Mouse (Mus musculus) stomach, postnatal 0 days (tissue): ENCODE measurements around the gene Olfr867. TPM values are rescaled to one million over a fixed set of nuclear protein-coding genes. Genes with fewer than 3 reads are reported as not detected.

Experiments used
- ATAC-seq: fragments of 200-750 bp; cut with Nextera tagmentation; 2 replicates; pipeline ENCODE4 v1.8.0; 2017; ENCODE audit not compliant: low FRiP score, low TSS enrichment
- DNase-seq: peaks from one replicate; pipeline ENCODE4 v3.0.0-alpha.2; 2016; ENCODE audit warnings: low spot score
- H3K27ac ChIP-seq: fragments of 300-500 bp; sonication (generic); replicated peaks from 2 replicates; pipeline ENCODE4 v1.5.1; 2014; ENCODE audit warnings: mild to moderate bottlenecking, control low read depth
- H3K27me3 ChIP-seq: fragments of 300-500 bp; sonication (generic); 2 replicates; pipeline ENCODE4 v1.6.1; 2014; ENCODE audit warnings: low read length; ENCODE audit not compliant: control insufficient read depth, insufficient read depth
- H3K36me3 ChIP-seq: fragments of 300-500 bp; sonication (generic); 2 replicates; pipeline ENCODE4 v1.6.1; 2014; ENCODE audit warnings: low read length, mixed read lengths; ENCODE audit not compliant: control insufficient read depth, insufficient read depth
- H3K4me1 ChIP-seq: fragments of 300-500 bp; sonication (generic); replicated peaks from 2 replicates; pipeline ENCODE4 v1.6.1; 2014; ENCODE audit warnings: antibody characterized with exemption; ENCODE audit not compliant: control insufficient read depth, insufficient read depth
- H3K4me2 ChIP-seq: fragments of 300-500 bp; sonication (generic); replicated peaks from 2 replicates; pipeline ENCODE4 v1.6.1; 2014; ENCODE audit warnings: low read depth, mild to moderate bottlenecking, control low read depth, moderate library complexity
- H3K4me3 ChIP-seq: fragments of 300-500 bp; sonication (generic); 2 replicates; pipeline ENCODE4 v1.5.1; 2014; ENCODE audit warnings: low read depth, low read length, control low read depth
- H3K9ac ChIP-seq: fragments of 300-500 bp; sonication (generic); 2 replicates; pipeline ENCODE4 v1.6.1; 2014; ENCODE audit warnings: mild to moderate bottlenecking, low read length, control low read depth, mixed read lengths
- H3K9me3 ChIP-seq: fragments of 300-500 bp; sonication (generic); 2 replicates; pipeline ENCODE4 v1.6.1; 2016; ENCODE audit warnings: low read length; ENCODE audit not compliant: control insufficient read depth
- CTCF ChIP-seq: IDR thresholded peaks from 2 replicates; pipeline ENCODE4 v1.5.1; 2016; ENCODE audit warnings: antibody characterized with exemption, low read depth, mild to moderate bottlenecking, moderate library complexity
- EP300 ChIP-seq: optimal IDR thresholded peaks from 2 replicates; pipeline ENCODE3; 2016; ENCODE audit warnings: antibody characterized with exemption
- WGBS: fragments of 180-500 bp; shearing (Covaris S2); extraction: QIAGEN DNeasy Blood & Tissue Kit; methylation state at CpG from one replicate; pipeline ENCODE4 v1.1.7; 2014; 5-methylcytosine and 5-hydroxymethylcytosine counted together
- polyA plus RNA-seq: library from polyadenylated mRNA; unstranded; fragments of >200 nt; fragmentation: Nextera tagmentation; extraction: Ambion mirVana; gene quantifications from 2 replicates; pipeline ENCODE4 v1.2.1, GENCODE M21; 2015

Gene Olfr867
- polyA plus RNA-seq = not detected in 2 replicates

DNA sequence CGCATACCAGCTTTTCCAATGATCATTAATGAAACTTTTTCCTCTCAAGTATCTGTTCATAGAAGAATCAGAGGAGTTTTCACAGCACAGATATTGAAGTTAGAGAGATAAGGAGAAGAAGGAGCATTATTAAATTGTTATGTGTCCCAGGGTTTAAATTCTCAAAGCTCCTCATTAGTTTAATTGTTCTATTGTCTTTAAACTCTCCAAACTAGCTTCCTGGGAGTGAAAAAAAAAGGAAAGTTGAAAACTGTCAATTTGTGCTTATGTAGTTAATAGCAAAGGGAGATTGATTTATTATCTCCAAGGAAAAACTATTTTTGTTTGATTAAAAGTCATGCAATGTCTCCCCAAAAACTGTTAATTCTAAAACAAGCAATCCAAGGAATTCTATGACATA lies at the start of gene Olfr867:
TSS of gene Olfr867 (minus strand) at position 101 of the 400 bp plus-strand sequence.
- WGBS = 61% methylated on average over 1 of the region's 1 CpGs
- DNase-seq (no peak), ATAC-seq (no peak)
- no peak within 1 kb of the TSS for H3K9ac ChIP-seq
- TF ChIP-seq CTCF (no peak), EP300 (no peak)
- H3K27me3 ChIP-seq = no peaks in the 10 kb centered on the region
- H3K9me3 ChIP-seq = no peaks in the 10 kb centered on the region
- no peak within 1 kb of the TSS for H3K4me2 ChIP-seq
- H3K4me1 ChIP-seq = no peaks in the 10 kb centered on the region
- H3K27ac ChIP-seq = no peak within 1 kb of the TSS
- no peak within 1 kb of the TSS for H3K4me3 ChIP-seq
- no peaks in the 10 kb centered on the region for H3K36me3 ChIP-seq

DNA sequence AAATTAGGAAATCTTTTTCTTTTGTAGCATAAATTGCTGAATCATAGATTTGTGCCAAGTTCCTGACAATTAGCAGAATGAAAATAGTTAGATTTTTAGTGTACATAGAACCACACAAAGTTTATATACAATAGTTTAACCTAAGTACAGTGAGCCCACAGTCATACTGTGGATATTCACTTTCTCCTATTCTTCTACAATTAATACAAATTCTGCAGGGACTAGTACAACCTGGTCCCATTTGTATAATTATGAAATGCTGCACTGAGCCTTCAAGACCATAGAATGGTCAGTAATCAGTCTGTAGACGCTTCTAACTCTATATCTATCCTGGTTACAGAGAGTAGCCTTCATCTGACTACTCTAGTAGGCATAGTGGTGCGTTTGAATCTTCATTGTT lies 41.0 kb upstream of the Olfr867 start, which contains the start of gene Olfr868:
TSS of gene Olfr868 (plus strand) at position 301 of the 400 bp plus-strand sequence.
- no peak for ATAC-seq
- no peak within 1 kb of the TSS for H3K4me2 ChIP-seq
- no peak for TF ChIP-seq CTCF
- no peak for TF ChIP-seq EP300
- H3K36me3 ChIP-seq = no peaks in the 10 kb centered on the region
- no peak for DNase-seq
- H3K27ac ChIP-seq = no peak within 1 kb of the TSS
- H3K27me3 ChIP-seq = no peaks in the 10 kb centered on the region
- H3K9ac ChIP-seq = no peak within 1 kb of the TSS
- WGBS = 30% methylated on average over 2 of the region's 2 CpGs
- no peak within 1 kb of the TSS for H3K4me3 ChIP-seq
- no peaks in the 10 kb centered on the region for H3K9me3 ChIP-seq
- H3K4me1 ChIP-seq = no peaks in the 10 kb centered on the region

DNA sequence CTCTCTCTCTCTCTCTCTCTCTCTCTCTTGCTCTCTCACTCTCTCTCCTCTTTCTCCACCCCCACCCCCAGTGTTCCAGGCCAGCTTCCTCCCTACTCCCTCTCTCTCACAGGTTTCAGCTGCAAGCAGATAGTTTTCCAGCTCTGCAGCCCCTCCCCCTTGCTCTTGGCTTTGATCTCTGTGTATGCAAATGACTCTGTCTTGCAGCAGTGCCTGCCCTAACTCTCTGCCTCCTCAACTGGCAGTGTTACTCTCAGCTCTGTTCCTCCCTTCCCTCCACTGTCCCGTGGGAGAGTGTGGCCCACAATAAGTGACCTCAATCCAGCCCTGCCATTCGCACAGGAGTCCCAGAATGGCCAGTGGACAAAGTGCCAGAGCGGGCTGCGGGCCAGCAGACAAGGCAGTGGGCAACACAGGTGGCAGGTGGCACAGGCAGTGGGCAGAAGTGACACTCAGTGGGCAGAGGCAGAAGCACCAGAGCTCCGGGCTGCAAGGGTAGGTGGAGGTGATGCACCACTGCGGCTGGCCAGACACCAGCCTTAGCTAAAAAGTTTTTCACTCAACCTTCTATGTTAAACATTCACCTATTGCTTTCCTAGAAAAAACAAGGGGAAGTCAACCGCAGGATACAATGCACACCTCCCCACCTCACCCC lies 16.3 kb upstream of the Olfr867 start:
- H3K36me3 ChIP-seq = no peaks in the 10 kb centered on the region
- DNase-seq = no peak
- TF ChIP-seq EP300 = no peak
- H3K9me3 ChIP-seq = no peaks in the 10 kb centered on the region
- no peak overlapping the region for H3K4me2 ChIP-seq
- H3K27ac ChIP-seq = no peak overlapping the region
- peak; percentile 35; the same call in 1 of the 2 replicates for ATAC-seq
- no peaks in the 10 kb centered on the region for H3K4me1 ChIP-seq
- no peak overlapping the region for H3K9ac ChIP-seq
- no peaks in the 10 kb centered on the region for H3K27me3 ChIP-seq
- H3K4me3 ChIP-seq = no peak overlapping the region
- 58% methylated on average over 7 of the region's 7 CpGs for WGBS

DNA sequence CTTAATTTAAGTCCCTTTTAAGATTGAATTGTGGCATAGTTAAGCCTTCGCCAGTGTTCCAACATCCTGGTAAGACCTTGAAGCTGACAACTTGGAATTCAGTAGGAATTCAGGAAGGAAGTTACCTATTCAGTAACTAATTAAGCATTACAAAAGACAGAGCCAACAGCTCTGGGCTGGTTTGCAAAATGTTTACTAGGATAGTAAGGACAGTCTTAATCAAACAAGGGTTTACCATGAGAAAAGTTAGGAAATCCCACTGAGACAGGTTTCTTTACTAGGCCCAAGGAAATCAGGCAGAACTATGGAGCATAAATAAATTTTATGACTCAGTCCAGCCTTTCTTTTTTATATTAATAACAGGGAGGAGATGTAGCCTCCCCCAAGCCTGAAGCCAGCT lies 13.9 kb upstream of the Olfr867 start:
- no peak for ATAC-seq
- H3K4me1 ChIP-seq = no peaks in the 10 kb centered on the region
- 97% methylated on average over 1 of the region's 1 CpGs for WGBS
- no peak overlapping the region for H3K9ac ChIP-seq
- H3K36me3 ChIP-seq = no peaks in the 10 kb centered on the region
- no peak overlapping the region for H3K27ac ChIP-seq
- H3K9me3 ChIP-seq = no peaks in the 10 kb centered on the region
- TF ChIP-seq CTCF (no peak), EP300 (no peak)
- no peaks in the 10 kb centered on the region for H3K27me3 ChIP-seq
- H3K4me2 ChIP-seq = no peak overlapping the region
- H3K4me3 ChIP-seq = no peak overlapping the region
- DNase-seq = no peak

- H3K9ac ChIP-seq = no peak overlapping the region
- no peak overlapping the region for H3K27ac ChIP-seq
- H3K36me3 ChIP-seq = no peaks in the 10 kb centered on the region
- 80% methylated on average over 3 of the region's 3 CpGs for WGBS
- ATAC-seq (no peak), DNase-seq (no peak)
- H3K27me3 ChIP-seq = no peaks in the 10 kb centered on the region
- H3K4me1 ChIP-seq = no peaks in the 10 kb centered on the region
- no peak overlapping the region for H3K4me3 ChIP-seq
- no peak overlapping the region for H3K4me2 ChIP-seq
- no peaks in the 10 kb centered on the region for H3K9me3 ChIP-seq
- TF ChIP-seq EP300 = no peak
- TF ChIP-seq CTCF = no peak
Observed at GRCm38 (mm10) chr9:20070236-20070635, 12.9 kb upstream of the Olfr867 start.

GRCm38 (mm10) chr9:20047964-20048363 lies 9.4 kb downstream of the Olfr867 start:
- Histone ChIP-seq H3K27ac (no peak overlapping the region), H3K4me2 (no peak overlapping the region), H3K9ac (no peak overlapping the region), H3K27me3 (no peaks in the 10 kb centered on the region), H3K4me3 (no peak overlapping the region), H3K4me1 (no peaks in the 10 kb centered on the region), H3K9me3 (no peaks in the 10 kb centered on the region), H3K36me3 (no peaks in the 10 kb centered on the region)
- no peak for ATAC-seq
- 63% methylated on average over 3 of the region's 3 CpGs for WGBS
- DNase-seq = no peak
- TF ChIP-seq EP300 (no peak), CTCF (no peak)
